In the genomic region with DNA sequence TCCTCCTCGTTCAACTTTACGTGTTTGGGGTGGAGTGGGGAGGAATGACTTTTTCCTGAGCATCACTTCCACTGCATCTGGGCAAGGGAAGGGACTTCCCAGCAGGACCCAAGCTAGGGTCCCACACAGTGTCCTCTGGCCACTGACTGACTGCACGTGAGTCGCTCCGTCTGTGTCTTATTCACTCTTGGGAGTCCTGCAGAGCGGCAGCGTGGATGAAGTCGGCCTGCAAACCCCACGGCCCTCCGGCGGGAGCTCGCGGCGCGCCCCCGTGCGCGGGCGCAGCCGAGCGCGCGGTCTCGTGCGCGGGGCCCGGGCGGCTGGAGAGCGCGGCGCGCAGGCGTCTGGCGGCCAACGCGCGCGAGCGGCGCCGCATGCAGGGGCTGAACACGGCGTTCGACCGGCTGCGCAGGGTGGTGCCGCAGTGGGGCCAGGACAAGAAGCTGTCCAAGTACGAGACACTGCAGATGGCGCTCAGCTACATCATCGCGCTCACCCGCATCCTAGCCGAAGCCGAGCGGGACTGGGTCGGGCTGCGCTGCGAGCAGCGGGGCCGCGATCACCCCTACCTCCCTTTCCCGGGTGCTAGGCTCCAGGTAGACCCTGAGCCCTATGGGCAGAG, we compare ENCODE assay signal across 9 mouse cellular contexts. TPM values are rescaled to one million over a fixed set of nuclear protein-coding genes. Genes with fewer than 3 reads are reported as not detected.
A peak's percentile ranks its signal among the peaks of the same experiment; 100 is the strongest.
DNase-seq lines count a peak whose midpoint lies in the region; ATAC-seq lines count a peak whose summit lies in the region.
"Had no signal": no experiment of that assay in that cellular context is flagged by ENCODE, and none has a peak within 500 bp of the region (broad histone marks: within the 10 kb centered on the region; RNA-seq: fewer than 3 reads in every experiment).

No protein-coding gene starts in this region.

- WGBS in intestine, embryonic 14.5 days: 0% methylated on average over 62 of the region's 62 CpGs
- under 1% methylated on average over 62 of the region's 62 CpGs for WGBS in limb, embryonic 10.5 days

- H3K36me3 ChIP-seq in intestine, embryonic 14.5 days (ENCODE audit: control insufficient read depth, insufficient read depth, low read length): no peaks in the 10 kb centered on the region
- no peaks in the 10 kb centered on the region for H3K36me3 ChIP-seq in limb, embryonic 10.5 days

- H3K27ac ChIP-seq in intestine, embryonic 14.5 days (ENCODE audit: low read depth): no peak overlapping the region
- H3K27ac ChIP-seq in limb, embryonic 10.5 days: peak overlapping the region; percentile 78

- peak overlapping the region; percentile 55 for H3K4me3 ChIP-seq in intestine, embryonic 14.5 days (ENCODE audit: low read depth, low read length)
- H3K4me3 ChIP-seq in limb, embryonic 10.5 days: peak overlapping the region; percentile 66

- DNase-seq in kidney, adult 18-20 months: peak; percentile 20
- no peak for DNase-seq in kidney, adult 8-10 months
- peak; percentile 93 for DNase-seq in cerebellum, adult 9-11 months
- peak; percentile 27 to 53 for DNase-seq in frontal cortex, postnatal 14 days (ENCODE audit: low spot score in 2 of 2)
- DNase-seq in intestine, embryonic 14.5 days (ENCODE audit: low spot score): peak; percentile 82
- DNase-seq in limb, embryonic 10.5 days (ENCODE audit: low spot score): peak; percentile 73
- peak; percentile 76 for DNase-seq in neural tube, embryonic 10.5 days (ENCODE audit: extremely low spot score, low spot score)
- DNase-seq in testis, postnatal 10 days (ENCODE audit: low spot score): peak; percentile 67

- H3K4me1 ChIP-seq in intestine, embryonic 14.5 days (replicated peaks; ENCODE audit: control insufficient read depth, insufficient read depth, low read length): peaks cover 4% of the 10 kb centered on the region; the same call in 1 of the 2 replicates
- H3K4me1 ChIP-seq in limb, embryonic 10.5 days: peaks cover 39% of the 10 kb centered on the region

- peak overlapping the region; percentile 91 for H3K4me2 ChIP-seq in intestine, embryonic 14.5 days (ENCODE audit: low read length)

- H3K27me3 ChIP-seq in intestine, embryonic 14.5 days (replicated peaks; ENCODE audit: control insufficient read depth, insufficient read depth, low read length): peaks cover 41% of the 10 kb centered on the region
- H3K27me3 ChIP-seq in limb, embryonic 10.5 days (ENCODE audit: low read depth, poor library complexity, severe bottlenecking): peaks cover 48% of the 10 kb centered on the region
- H3K27me3 ChIP-seq: CH12.LX had no signal

- H3K9me3 ChIP-seq in intestine, embryonic 14.5 days (ENCODE audit: control insufficient read depth, low read length): 0 out of 2 replicates have a peak, but pooled peaks cover 3% of the 10 kb centered on the region
- no peaks in the 10 kb centered on the region for H3K9me3 ChIP-seq in limb, embryonic 10.5 days (replicated peaks)

- peak overlapping the region; percentile 47 for H3K9ac ChIP-seq in intestine, embryonic 14.5 days (ENCODE audit: low read length)

- ATAC-seq in intestine, embryonic 14.5 days (replicated peaks; ENCODE audit: low FRiP score, low TSS enrichment, low read depth): peak; percentile 80

RNA-seq across cellular contexts. Expression of gene Atoh7, which starts 0.6 kb away (rescaled TPM):
- polyA plus RNA-seq in intestine, embryonic 14.5 days (2014; fragmentation: Nextera tagmentation; extraction: Ambion mirVana): 0.11 TPM in 1 of 2 replicates, not detected in the other
- 0.14 TPM in 2 replicates for polyA plus RNA-seq in limb, embryonic 10.5 days (2016; fragmentation: Nextera tagmentation; extraction: Ambion mirVana)

RNA-seq across cellular contexts. Expression of gene Pbld1, which starts 40.1 kb away (rescaled TPM):
- 0.95 and 1.8 TPM in 2 replicates for polyA plus RNA-seq in intestine, embryonic 14.5 days (2014; fragmentation: Nextera tagmentation; extraction: Ambion mirVana)
- polyA plus RNA-seq in limb, embryonic 10.5 days (2016; fragmentation: Nextera tagmentation; extraction: Ambion mirVana): 1.9 and 2.4 TPM in 2 replicates

Comparison
In these comparisons a context has a peak if more than half of its experiments do, and no peak if none do; other contexts are left out.
1. DNase-seq: peak in kidney, adult 18-20 months (single experiment), cerebellum, adult 9-11 months (single experiment), frontal cortex, postnatal 14 days (2 of 2), intestine, embryonic 14.5 days (single experiment), limb, embryonic 10.5 days (single experiment), neural tube, embryonic 10.5 days (single experiment) and testis, postnatal 10 days (single experiment); none in kidney, adult 8-10 months (0 of 2).